Comparison of ENCODE assay signal across 9 mouse cellular contexts in genomic region chr5:78584823-78585222, GRCm38 (mm10).
DNase-seq lines count a peak whose midpoint lies in the region; ATAC-seq and TF ChIP-seq lines count a peak whose summit lies in the region.
"Had no signal": no experiment of that assay in that cellular context is flagged by ENCODE, and none has a peak within 500 bp of the region (broad histone marks: within the 10 kb centered on the region; RNA-seq: fewer than 3 reads in every experiment).

No protein-coding gene starts in this region.

- intact Hi-C loops in gastrocnemius, adult 2 months (cut with DNase I): no loop called here

- H3K27ac ChIP-seq in forebrain, embryonic 13.5 days: no peak overlapping the region
- H3K27ac ChIP-seq in forebrain, embryonic 10.5 days: no peak overlapping the region
- no peak overlapping the region for H3K27ac ChIP-seq in gastrocnemius, adult 2 months
- H3K27ac ChIP-seq in kidney, embryonic 15.5 days: no peak overlapping the region
- H3K27ac ChIP-seq: limb, embryonic 13.5 days had no signal

- H3K4me3 ChIP-seq in forebrain, embryonic 13.5 days: no peak overlapping the region
- H3K4me3 ChIP-seq in forebrain, embryonic 10.5 days: no peak overlapping the region
- H3K4me3 ChIP-seq in gastrocnemius, adult 2 months: no peak overlapping the region
- no peak overlapping the region for H3K4me3 ChIP-seq in kidney, embryonic 15.5 days (replicated peaks)
- H3K4me3 ChIP-seq: limb, embryonic 13.5 days had no signal

- TF ChIP-seq CTCF in gastrocnemius, adult 2 months (IDR thresholded peaks at IDR 0.05): no peak

- peak; percentile 81 for ATAC-seq in forebrain, embryonic 13.5 days
- ATAC-seq in kidney, embryonic 15.5 days (replicated peaks; ENCODE audit: low FRiP score): no peak

- H3K27me3 ChIP-seq in forebrain, embryonic 13.5 days: no peaks in the 10 kb centered on the region
- no peaks in the 10 kb centered on the region for H3K27me3 ChIP-seq in forebrain, embryonic 10.5 days (ENCODE audit: poor library complexity, severe bottlenecking)
- no peaks in the 10 kb centered on the region for H3K27me3 ChIP-seq in kidney, embryonic 15.5 days
- H3K27me3 ChIP-seq: limb, embryonic 13.5 days had no signal

- no peaks in the 10 kb centered on the region for H3K9me3 ChIP-seq in forebrain, embryonic 13.5 days (replicated peaks)
- no peaks in the 10 kb centered on the region for H3K9me3 ChIP-seq in forebrain, embryonic 10.5 days
- no peaks in the 10 kb centered on the region for H3K9me3 ChIP-seq in kidney, embryonic 15.5 days (replicated peaks)
- H3K9me3 ChIP-seq: limb, embryonic 13.5 days had no signal

- H3K4me1 ChIP-seq in forebrain, embryonic 13.5 days: no peaks in the 10 kb centered on the region
- no peaks in the 10 kb centered on the region for H3K4me1 ChIP-seq in forebrain, embryonic 10.5 days
- no peaks in the 10 kb centered on the region for H3K4me1 ChIP-seq in kidney, embryonic 15.5 days
- H3K4me1 ChIP-seq: limb, embryonic 13.5 days had no signal

- no peak overlapping the region for H3K9ac ChIP-seq in forebrain, embryonic 13.5 days
- no peak overlapping the region for H3K9ac ChIP-seq in kidney, embryonic 15.5 days
- H3K9ac ChIP-seq: limb, embryonic 13.5 days had no signal

- no peaks in the 10 kb centered on the region for H3K36me3 ChIP-seq in forebrain, embryonic 13.5 days (ENCODE audit: poor library complexity, severe bottlenecking)
- H3K36me3 ChIP-seq in forebrain, embryonic 10.5 days (replicated peaks): no peaks in the 10 kb centered on the region
- H3K36me3 ChIP-seq in kidney, embryonic 15.5 days: no peaks in the 10 kb centered on the region
- H3K36me3 ChIP-seq: limb, embryonic 13.5 days had no signal

- H3K4me2 ChIP-seq in forebrain, embryonic 13.5 days: no peak overlapping the region
- H3K4me2 ChIP-seq in kidney, embryonic 15.5 days: no peak overlapping the region
- H3K4me2 ChIP-seq: limb, embryonic 13.5 days had no signal

- no peak for DNase-seq in forebrain, embryonic 10.5 days (ENCODE audit: extremely low spot score, low spot score)
- peak; percentile 79 to 87 for DNase-seq in frontal cortex, adult 2 months (ENCODE audit: extremely low spot score in 1 of 2, low spot score in 1 of 2)
- peak; percentile 73 to 85 for DNase-seq in left cerebral cortex, adult 18-20 months (ENCODE audit: low spot score in 2 of 2)
- peak; percentile 81 to 87 for DNase-seq in right cerebral cortex, adult 2 months (ENCODE audit: low spot score in 2 of 2)
- no peak for DNase-seq in gastrocnemius, adult 2 months
- DNase-seq in c-Kit-positive CD71-positive TER-119-positive erythroid progenitor cells, embryonic 14.5 days (ENCODE audit: low spot score): no peak

- WGBS in forebrain, embryonic 13.5 days: 61% methylated on average over 1 of the region's 1 CpGs
- 74% methylated on average over 1 of the region's 1 CpGs for WGBS in forebrain, embryonic 10.5 days
- 96% methylated on average over 1 of the region's 1 CpGs for WGBS in kidney, embryonic 15.5 days

Comparison
In these comparisons a context has a peak if more than half of its experiments do, and no peak if none do; other contexts are left out.
1. DNase-seq: peak in frontal cortex, adult 2 months (2 of 2), left cerebral cortex, adult 18-20 months (2 of 2) and right cerebral cortex, adult 2 months (2 of 2); none in forebrain, embryonic 10.5 days (single experiment), gastrocnemius, adult 2 months (single experiment) and c-Kit-positive CD71-positive TER-119-positive erythroid progenitor cells, embryonic 14.5 days (single experiment).